Mouse (Mus musculus) cerebellum, adult 2 months (tissue): ENCODE measurements around the gene Coa3. TPM values are rescaled to one million over a fixed set of nuclear protein-coding genes. Genes with fewer than 3 reads are reported as not detected.

Source experiments
- DNase-seq, 2 experiments: peaks; one replicate each; pipeline ENCODE4 v3.0.0; 2021
- H3K27ac ChIP-seq: fragments of 200-500 bp; 2 replicates; pipeline ENCODE4 v1.5.1; 2012; ENCODE audit warnings: low read length, control low read depth, inconsistent platforms; ENCODE audit not compliant: insufficient read depth
- H3K27me3 ChIP-seq: fragments of 200-500 bp; 2 replicates; pipeline ENCODE4 v1.6.1; 2012; ENCODE audit warnings: inconsistent platforms, mild to moderate bottlenecking, low read length, moderate library complexity; ENCODE audit not compliant: control insufficient read depth, insufficient read depth
- H3K4me1 ChIP-seq: fragments of 200-500 bp; 2 replicates; pipeline ENCODE4 v1.6.1; 2011; ENCODE audit warnings: low read length; ENCODE audit not compliant: control insufficient read depth, insufficient read depth
- H3K4me3 ChIP-seq: fragments of 200-500 bp; replicated peaks from 2 replicates; pipeline ENCODE3; 2011; ENCODE audit warnings: mild to moderate bottlenecking, low read depth, low read length, control low read depth; ENCODE audit not compliant: insufficient read depth
- CTCF ChIP-seq: fragments of 200-500 bp; IDR thresholded peaks from 2 replicates; pipeline ENCODE4 v1.5.1; 2011; ENCODE audit warnings: low read depth, mild to moderate bottlenecking, control low read depth, low read length, moderate library complexity, borderline replicate concordance; ENCODE audit not compliant: insufficient read depth
- POLR2A ChIP-seq: fragments of 200-500 bp; IDR thresholded peaks from 2 replicates; pipeline ENCODE4 v1.6.1; 2011; ENCODE audit warnings: low read length, control low read depth, borderline replicate concordance; ENCODE audit not compliant: insufficient read depth
- WGBS: fragments of 180-500 bp; shearing (Covaris S2); methylation state at CpG from one replicate; pipeline ENCODE4 v1.1.7; 2018; 5-methylcytosine and 5-hydroxymethylcytosine counted together
- polyA plus RNA-seq: library from polyadenylated mRNA; depleted of rRNA; stranded (reverse); fragments of >200 nt; gene quantifications from 2 replicates; pipeline ENCODE4 v1.2.3, GENCODE M21; 2012

Gene Coa3
- polyA plus RNA-seq, 1 experiment = 174 TPM

DNA sequence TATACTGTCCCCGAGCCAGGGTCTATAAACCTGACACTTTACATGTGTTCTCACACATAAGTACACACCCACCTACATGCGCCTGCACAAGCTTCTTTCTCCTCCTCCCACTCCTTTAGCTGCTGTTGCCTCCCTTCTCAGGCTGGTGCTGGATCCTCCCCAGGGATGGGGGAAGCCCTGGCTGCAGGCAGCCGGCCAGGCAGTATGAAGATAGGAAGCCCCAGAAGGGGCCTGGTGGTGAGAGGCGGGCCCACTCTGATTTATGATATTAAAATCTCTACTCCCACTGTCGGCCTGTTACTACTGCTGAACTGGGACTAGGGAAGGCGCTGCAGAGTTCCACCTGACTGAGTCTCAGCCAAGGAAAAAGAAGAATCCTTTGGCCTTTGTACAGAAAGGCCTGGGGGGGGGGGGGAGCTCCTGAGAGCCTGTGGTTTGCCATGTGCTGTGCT lies 19.6 kb downstream of the Coa3 start:
- Histone ChIP-seq H3K4me1 (peaks cover 5% of the 10 kb centered on the region; the same call in 1 of the 2 replicates), H3K27me3 (no peaks in the 10 kb centered on the region; the same call in 1 of the 2 replicates), H3K4me3 (no peak overlapping the region), H3K27ac (no peak overlapping the region)
- DNase-seq = no peak
- TF ChIP-seq CTCF (no peak), POLR2A (no peak)
- 38% methylated on average over 6 of the region's 6 CpGs for WGBS

DNA sequence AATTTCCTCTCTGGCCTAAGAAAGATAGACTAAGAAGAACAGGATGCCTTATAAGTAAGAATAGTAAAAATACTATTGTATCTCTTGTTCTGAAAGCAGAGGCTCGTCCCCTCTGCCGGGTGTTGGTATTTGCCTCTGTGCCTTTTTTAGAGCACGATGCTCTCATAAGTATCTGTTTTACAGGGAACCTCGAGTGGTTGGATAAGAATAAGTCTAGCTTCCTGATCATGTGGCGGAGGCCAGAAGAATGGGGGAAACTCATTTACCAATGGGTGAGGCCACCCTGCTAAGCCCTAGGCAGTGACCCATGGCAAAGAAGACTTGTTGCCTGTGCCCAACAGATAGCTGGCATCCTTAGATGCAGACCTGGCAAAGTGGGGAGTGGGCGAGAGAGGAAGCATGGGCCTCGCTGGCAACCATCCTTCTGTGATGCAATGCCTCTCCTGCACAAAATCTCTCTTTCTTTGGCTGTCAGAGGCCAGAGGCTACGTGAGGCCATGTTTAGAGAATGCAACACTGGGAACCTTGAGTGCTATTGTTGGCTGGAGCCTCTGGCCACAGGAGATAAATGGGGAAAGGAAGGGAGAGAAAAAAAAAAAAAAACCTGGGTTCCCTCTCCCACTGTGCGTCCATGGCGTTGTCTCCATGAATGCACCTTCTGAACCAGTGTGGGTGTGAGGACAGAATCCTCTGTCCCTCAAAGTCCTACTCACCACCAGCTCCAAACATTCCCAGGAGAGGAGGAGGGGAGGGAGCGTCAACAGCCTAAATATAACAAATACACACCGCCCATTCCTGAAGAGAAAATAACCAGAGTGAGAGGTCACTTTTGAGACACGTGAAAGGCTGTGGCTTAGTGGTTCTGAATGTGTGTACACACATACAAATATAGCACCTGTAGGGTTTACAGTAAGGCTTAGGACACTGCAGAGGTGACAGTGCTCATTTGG lies 22.8 kb downstream of the Coa3 start:
- 87% methylated on average over 13 of the region's 13 CpGs for WGBS

DNA sequence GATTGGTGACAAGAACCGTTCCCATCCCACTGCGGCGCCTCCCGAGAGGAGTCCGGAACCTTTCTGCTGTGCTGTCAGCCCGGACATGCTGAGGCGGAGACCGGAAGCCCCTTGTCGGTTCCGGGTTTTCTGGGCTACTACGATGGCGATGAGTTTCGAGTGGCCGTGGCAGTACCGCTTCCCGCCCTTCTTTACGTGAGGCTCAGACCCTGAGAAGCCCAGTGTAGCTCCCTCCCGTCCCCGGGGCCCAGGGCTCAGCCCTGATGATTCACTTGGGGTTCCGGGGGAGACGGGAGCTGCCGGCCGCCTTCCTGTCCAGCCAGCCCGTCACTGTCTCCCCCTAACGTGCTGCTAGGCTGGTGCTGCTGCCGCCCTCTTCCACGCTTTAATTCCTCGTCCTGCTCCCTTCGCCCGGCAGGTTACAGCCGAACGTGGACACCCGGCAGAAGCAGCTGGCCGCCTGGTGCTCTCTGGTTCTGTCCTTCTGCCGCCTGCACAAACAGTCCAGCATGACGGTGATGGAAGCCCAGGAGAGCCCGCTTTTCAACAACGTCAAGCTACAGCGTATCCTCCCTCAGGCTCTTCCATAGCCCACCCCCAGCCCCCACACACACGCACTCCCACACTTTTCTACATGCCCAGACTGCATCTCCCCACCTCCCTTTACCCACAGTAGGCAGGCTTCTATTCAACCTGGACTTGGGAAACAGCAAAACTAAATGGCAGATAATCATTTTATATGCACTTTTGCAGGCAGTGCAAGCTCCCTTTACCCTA lies 25.1 kb downstream of the Coa3 start, which contains the start of gene Vps25:
Vps25 (plus strand) TSS at position 95 of the 777 bp plus-strand sequence.
- DNase-seq = peak; percentile 86 to 88
- TF ChIP-seq CTCF = 0 out of 2 replicates have a peak, but pooled peaks have one; percentile 0
- peak; percentile 89 for TF ChIP-seq POLR2A
- no peaks in the 10 kb centered on the region for H3K27me3 ChIP-seq
- no peaks in the 10 kb centered on the region for H3K4me1 ChIP-seq
- H3K27ac ChIP-seq = peak within 1 kb of the TSS; percentile 79
- H3K4me3 ChIP-seq = peak within 1 kb of the TSS; percentile 72
- WGBS = under 1% methylated on average over 40 of the region's 40 CpGs

More for the DNA sequence above, 22.8 kb downstream of the Coa3 start:
- H3K27me3 ChIP-seq = no peaks in the 10 kb centered on the region
- H3K27ac ChIP-seq = no peak overlapping the region
- TF ChIP-seq POLR2A (no peak), CTCF (no peak)
- DNase-seq = no peak
- no peak overlapping the region for H3K4me3 ChIP-seq
- H3K4me1 ChIP-seq = peaks cover 5% of the 10 kb centered on the region; the same call in 1 of the 2 replicates

DNA sequence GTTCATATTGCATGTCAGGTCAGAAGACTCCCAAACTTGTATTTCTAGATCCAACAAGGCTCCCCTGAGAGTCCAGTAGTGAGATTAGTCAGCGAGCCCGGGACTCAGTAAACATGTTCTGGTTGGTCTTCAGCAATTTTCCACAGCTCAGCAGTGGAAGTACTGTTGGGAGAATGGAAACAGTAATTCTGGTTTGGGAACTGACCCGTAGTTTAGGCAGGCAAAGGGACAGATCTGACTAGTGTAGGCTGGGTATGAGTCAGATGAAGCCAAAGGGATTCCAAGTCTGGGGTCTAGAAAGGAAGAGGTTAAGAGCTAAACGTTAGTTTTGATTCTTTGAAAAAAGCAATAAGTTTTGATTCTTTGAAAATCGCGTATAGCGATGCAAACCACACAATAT lies 26.0 kb downstream of the Coa3 start:
- Histone ChIP-seq H3K27ac (no peak overlapping the region), H3K27me3 (no peaks in the 10 kb centered on the region), H3K4me3 (peak overlapping the region; percentile 72), H3K4me1 (no peaks in the 10 kb centered on the region)
- 6% methylated on average over 7 of the region's 7 CpGs for WGBS
- no peak for DNase-seq
- TF ChIP-seq POLR2A (no peak), CTCF (no peak)

DNA sequence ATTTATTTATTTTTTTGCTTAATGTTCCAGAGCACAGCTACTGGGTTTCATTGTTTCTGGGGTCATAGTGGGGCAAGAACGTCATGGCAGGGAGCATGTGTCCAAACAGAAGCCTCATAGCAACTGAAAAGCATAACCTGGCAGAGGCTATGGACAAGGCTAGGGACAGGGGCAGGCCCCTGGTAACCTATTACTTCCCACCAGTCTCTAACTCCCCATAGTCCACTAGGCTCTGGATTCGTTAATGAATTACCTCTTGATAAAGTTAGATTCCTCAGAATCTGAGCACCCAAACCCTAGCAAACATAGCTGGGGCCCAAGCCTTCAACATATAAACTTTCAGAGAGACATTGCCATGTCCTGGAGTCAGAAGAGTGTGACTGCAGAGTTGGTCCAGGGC lies 27.9 kb downstream of the Coa3 start:
- Histone ChIP-seq H3K27me3 (no peaks in the 10 kb centered on the region; the same call in 1 of the 2 replicates), H3K27ac (no peak overlapping the region), H3K4me1 (no peaks in the 10 kb centered on the region), H3K4me3 (no peak overlapping the region)
- DNase-seq = no peak
- 65% methylated on average over 2 of the region's 2 CpGs for WGBS
- TF ChIP-seq CTCF (no peak), POLR2A (no peak)

DNA sequence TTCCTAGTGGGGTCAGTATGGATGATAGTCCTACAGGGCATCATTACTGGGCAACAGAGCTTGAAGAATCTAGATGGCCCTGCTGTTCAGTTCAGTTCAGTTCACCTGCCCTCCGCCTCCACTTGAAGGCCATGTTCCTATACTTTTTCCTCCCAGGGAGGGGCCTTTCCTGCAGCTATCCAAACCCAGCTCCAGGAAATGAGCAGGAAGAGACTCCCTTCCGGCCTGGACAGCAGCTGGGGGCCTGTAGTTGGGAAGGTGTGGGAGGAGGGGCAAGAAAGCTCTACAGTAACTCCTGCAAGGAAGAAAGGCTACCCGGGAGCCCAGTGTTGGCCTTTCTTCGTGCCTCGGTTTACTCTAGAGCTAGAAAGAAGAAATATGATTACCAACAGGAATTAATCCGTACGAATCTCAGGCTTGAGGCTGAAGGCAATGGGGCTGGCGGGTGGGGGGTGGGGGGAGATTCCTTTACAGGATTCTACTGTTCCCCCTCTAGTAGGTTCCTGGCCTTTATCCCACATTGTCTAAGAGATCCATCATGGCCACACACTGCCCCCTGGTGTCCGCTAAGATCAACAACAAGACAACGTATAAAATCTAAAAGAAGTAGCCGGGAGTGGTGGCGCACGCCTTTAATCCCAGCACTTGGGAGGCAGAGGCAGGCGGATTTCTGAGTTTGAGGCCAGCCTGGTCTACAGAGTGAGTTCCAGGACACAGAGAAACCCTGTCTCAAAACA lies 30.5 kb downstream of the Coa3 start:
- Histone ChIP-seq H3K27ac (no peak overlapping the region), H3K4me3 (no peak overlapping the region), H3K4me1 (no peaks in the 10 kb centered on the region), H3K27me3 (no peaks in the 10 kb centered on the region; the same call in 1 of the 2 replicates)
- 31% methylated on average over 14 of the region's 14 CpGs for WGBS
- TF ChIP-seq POLR2A (no peak), CTCF (peak; percentile 61; the same call in 1 of the 2 replicates)
- peak; percentile 47 to 55 for DNase-seq

DNA sequence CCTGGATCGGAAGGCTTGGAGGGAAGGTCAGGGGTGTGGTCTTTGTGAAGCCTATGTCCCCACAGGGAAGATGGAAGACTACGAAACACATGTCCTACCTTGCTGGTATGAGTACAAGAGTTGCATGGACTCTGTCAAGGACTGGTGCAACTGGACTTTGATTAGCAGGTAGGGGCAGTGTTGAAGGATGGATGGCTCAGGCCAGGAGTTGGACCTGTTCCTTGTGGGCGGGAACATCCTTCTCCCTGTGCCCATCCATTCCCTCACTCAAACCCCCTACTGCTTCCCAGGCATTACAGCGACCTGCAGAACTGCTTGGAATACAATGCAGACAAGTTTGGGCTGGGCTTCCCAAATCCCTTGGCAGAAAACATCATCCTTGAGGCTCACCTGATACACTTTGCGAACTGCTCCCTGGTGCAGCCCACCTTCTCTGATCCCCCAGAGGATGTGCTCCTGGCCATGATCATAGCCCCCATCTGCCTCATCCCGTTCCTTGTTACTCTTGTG lies 31.3 kb downstream of the Coa3 start:
- Histone ChIP-seq H3K27ac (no peak overlapping the region), H3K4me1 (no peaks in the 10 kb centered on the region), H3K27me3 (no peaks in the 10 kb centered on the region; the same call in 1 of the 2 replicates), H3K4me3 (no peak overlapping the region)
- DNase-seq = no peak
- 81% methylated on average over 6 of the region's 6 CpGs for WGBS
- no peak for TF ChIP-seq POLR2A
- no peak for TF ChIP-seq CTCF
